Mouse (Mus musculus): Measurements from ENCODE around the gene Lcn6. TPM values are rescaled to one million over a fixed set of nuclear protein-coding genes. Genes with fewer than 3 reads are reported as not detected.
A peak's percentile ranks its signal among the peaks of the same experiment; 100 is the strongest.
"Not testable (repeated sequence)": the region's sequence is repeated elsewhere in the genome, so short reads cannot be mapped to it uniquely, and the experiment has no call there.

The Lcn6 gene
- polyA plus RNA-seq, 1 experiment from 2014 or later: not detected

DNA sequence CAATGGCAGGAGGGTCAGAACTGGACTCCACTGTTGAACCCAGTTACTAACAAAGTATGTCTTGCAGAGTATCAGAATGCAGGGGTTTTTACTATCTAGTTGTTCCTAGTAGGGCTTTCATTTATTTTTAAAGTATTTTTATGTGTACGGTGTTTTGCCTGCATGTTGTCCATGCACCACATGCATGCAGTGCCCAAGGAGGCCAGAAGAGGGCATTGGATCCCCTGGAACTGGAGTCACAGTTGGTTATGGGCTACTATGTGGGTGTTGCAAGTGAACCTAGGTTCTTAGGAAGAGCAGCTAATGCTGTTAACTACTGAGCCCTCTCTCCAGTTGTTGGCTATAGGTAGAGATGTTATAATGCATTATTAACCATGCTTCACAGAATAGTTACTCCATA is 13.1 kb upstream of the Lcn6 start:
- H3K4me1 ChIP-seq (replicated peaks): no peaks in the 10 kb centered on the region
- no peaks in the 10 kb centered on the region for H3K27me3 ChIP-seq (ENCODE audit: insufficient read depth, poor library complexity, severe bottlenecking)
- H3K27ac ChIP-seq: no peak overlapping the region
- H3K4me3 ChIP-seq: no peak overlapping the region
- no peaks in the 10 kb centered on the region for H3K36me3 ChIP-seq
- no peaks in the 10 kb centered on the region for H3K9me3 ChIP-seq
- peak; percentile 57 for DNase-seq (ENCODE audit: low spot score)
- 82% methylated on average over 1 of the region's 1 CpGs for WGBS

GRCm38 (mm10) chr2:25664125-25664524 is 12.5 kb upstream of the Lcn6 start:
- no peaks in the 10 kb centered on the region for H3K9me3 ChIP-seq
- 81% methylated on average over 5 of the region's 5 CpGs for WGBS
- no peaks in the 10 kb centered on the region for H3K27me3 ChIP-seq (ENCODE audit: insufficient read depth, poor library complexity, severe bottlenecking)
- no peak overlapping the region for H3K27ac ChIP-seq
- no peaks in the 10 kb centered on the region for H3K36me3 ChIP-seq
- no peak overlapping the region for H3K4me3 ChIP-seq
- no peak for DNase-seq (ENCODE audit: low spot score)
- H3K4me1 ChIP-seq (replicated peaks): no peaks in the 10 kb centered on the region

GRCm38 (mm10) chr2:25666516-25666915 is 10.1 kb upstream of the Lcn6 start:
- Histone ChIP-seq H3K9me3 (no peaks in the 10 kb centered on the region), H3K27me3 (ENCODE audit: insufficient read depth, poor library complexity, severe bottlenecking) (no peaks in the 10 kb centered on the region), H3K4me3 (no peak overlapping the region), H3K36me3 (no peaks in the 10 kb centered on the region), H3K4me1 (replicated peaks) (no peaks in the 10 kb centered on the region), H3K27ac (no peak overlapping the region)
- 77% methylated on average over 1 of the region's 1 CpGs for WGBS
- DNase-seq (ENCODE audit: low spot score): no peak

- WGBS: 88% methylated on average over 6 of the region's 6 CpGs
- Histone ChIP-seq H3K4me3 (no peak overlapping the region), H3K36me3 (no peaks in the 10 kb centered on the region), H3K27ac (no peak overlapping the region), H3K4me1 (replicated peaks) (no peaks in the 10 kb centered on the region), H3K27me3 (ENCODE audit: insufficient read depth, poor library complexity, severe bottlenecking) (no peaks in the 10 kb centered on the region), H3K9me3 (no peaks in the 10 kb centered on the region)
- no peak for DNase-seq (ENCODE audit: low spot score)
Measured at GRCm38 (mm10) chr2:25679559-25679958, 3.0 kb downstream of the Lcn6 start.

- Histone ChIP-seq H3K9me3 (no peaks in the 10 kb centered on the region), H3K27me3 (ENCODE audit: insufficient read depth, poor library complexity, severe bottlenecking) (no peaks in the 10 kb centered on the region), H3K36me3 (no peaks in the 10 kb centered on the region), H3K4me3 (no peak within 1 kb of the TSS), H3K27ac (no peak within 1 kb of the TSS), H3K4me1 (replicated peaks) (no peaks in the 10 kb centered on the region)
- 68% methylated on average over 2 of the region's 2 CpGs for WGBS
- no peak for DNase-seq (ENCODE audit: low spot score)
Measured at GRCm38 (mm10) chr2:25682426-25682825, 5.8 kb downstream of the Lcn6 start, which contains the start of gene Lcn10. TSS of gene Lcn10 (plus strand) at chr2:25682726.

- Histone ChIP-seq H3K4me3 (no peak overlapping the region), H3K9me3 (no peaks in the 10 kb centered on the region), H3K27ac (no peak overlapping the region), H3K36me3 (no peaks in the 10 kb centered on the region), H3K4me1 (replicated peaks) (no peaks in the 10 kb centered on the region), H3K27me3 (ENCODE audit: insufficient read depth, poor library complexity, severe bottlenecking) (no peaks in the 10 kb centered on the region)
- no peak for DNase-seq (ENCODE audit: low spot score)
- WGBS: 73% methylated on average over 4 of the region's 4 CpGs
Measured at GRCm38 (mm10) chr2:25686941-25687340, 10.4 kb downstream of the Lcn6 start.

DNA sequence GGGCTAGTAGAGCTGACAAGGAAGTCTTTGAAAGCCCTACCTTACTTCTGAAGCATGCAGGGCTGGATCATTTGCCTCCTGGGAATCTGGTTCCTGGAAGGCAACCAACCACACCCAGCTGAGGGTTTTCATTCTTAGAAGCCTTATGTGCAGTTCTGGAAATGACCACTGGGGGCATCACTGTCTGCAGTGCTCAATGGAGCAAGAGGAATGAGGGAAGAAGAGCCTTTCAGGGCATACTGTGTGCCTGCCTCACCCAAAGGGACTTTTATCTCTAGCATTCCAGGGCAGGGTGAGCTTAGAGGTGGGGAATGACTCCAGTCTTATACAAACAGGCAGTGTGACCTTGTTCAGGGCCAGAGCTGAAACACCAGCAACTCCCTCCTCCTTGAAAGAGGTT is 18.0 kb downstream of the Lcn6 start:
- Histone ChIP-seq H3K4me1 (replicated peaks) (no peaks in the 10 kb centered on the region), H3K36me3 (no peaks in the 10 kb centered on the region), H3K27me3 (ENCODE audit: insufficient read depth, poor library complexity, severe bottlenecking) (no peaks in the 10 kb centered on the region), H3K4me3 (no peak overlapping the region), H3K9me3 (no peaks in the 10 kb centered on the region), H3K27ac (no peak overlapping the region)
- peak; percentile 61 for DNase-seq (ENCODE audit: low spot score)

DNA sequence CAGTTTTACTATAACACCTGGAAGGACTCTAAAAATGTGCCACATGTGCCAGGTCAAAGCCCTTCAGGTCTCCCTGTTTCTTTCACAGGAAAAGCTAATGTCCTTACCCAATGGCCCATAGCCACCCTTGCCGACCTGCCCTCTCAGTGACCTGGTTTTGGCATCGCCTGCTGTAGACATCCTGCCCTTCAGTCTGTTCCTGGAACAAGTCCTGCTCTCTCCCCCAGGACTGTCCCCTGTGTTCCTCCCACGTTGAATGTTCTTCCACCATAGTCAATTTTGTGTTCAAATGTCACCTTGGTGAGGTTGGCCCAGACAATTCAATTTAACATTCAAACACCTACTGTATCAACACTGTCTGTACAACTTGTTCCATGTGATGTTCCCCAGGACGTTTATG is 20.4 kb downstream of the Lcn6 start:
- Histone ChIP-seq H3K4me1 (replicated peaks) (no peaks in the 10 kb centered on the region), H3K9me3 (no peaks in the 10 kb centered on the region), H3K4me3 (no peak overlapping the region), H3K27me3 (ENCODE audit: insufficient read depth, poor library complexity, severe bottlenecking) (no peaks in the 10 kb centered on the region), H3K27ac (no peak overlapping the region), H3K36me3 (no peaks in the 10 kb centered on the region)
- WGBS: 67% methylated on average over 4 of the region's 4 CpGs
- DNase-seq (ENCODE audit: low spot score): no peak

DNA sequence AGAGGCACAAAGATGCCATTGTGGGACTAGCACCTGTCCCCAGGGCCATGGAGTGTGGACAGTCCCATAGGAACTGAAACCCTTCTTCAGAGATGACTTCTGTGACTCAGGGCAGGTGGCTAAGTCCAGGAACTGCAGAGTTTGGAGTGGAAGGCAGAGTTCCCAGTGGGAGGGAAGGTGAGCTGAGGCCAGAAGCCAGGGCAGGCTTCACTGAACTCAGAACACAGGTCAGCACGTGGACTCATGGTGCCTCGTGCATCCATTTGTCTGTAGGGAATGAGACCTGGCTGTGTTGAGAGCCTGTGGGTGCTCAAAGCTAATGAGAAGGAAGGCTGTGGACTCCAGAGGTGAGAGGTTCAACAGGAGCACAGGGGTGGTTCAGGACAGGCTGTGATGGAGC is 22.1 kb downstream of the Lcn6 start:
- no peak overlapping the region for H3K4me3 ChIP-seq
- H3K27ac ChIP-seq: no peak overlapping the region
- H3K9me3 ChIP-seq: no peaks in the 10 kb centered on the region
- no peaks in the 10 kb centered on the region for H3K36me3 ChIP-seq
- WGBS: 80% methylated on average over 2 of the region's 2 CpGs
- no peaks in the 10 kb centered on the region for H3K27me3 ChIP-seq (ENCODE audit: insufficient read depth, poor library complexity, severe bottlenecking)
- no peak for DNase-seq (ENCODE audit: low spot score)
- no peaks in the 10 kb centered on the region for H3K4me1 ChIP-seq (replicated peaks)

- not testable (repeated sequence) for H3K36me3 ChIP-seq; H3K27ac ChIP-seq; H3K27me3 ChIP-seq (ENCODE audit: insufficient read depth, poor library complexity, severe bottlenecking); DNase-seq (ENCODE audit: low spot score); H3K4me1 ChIP-seq (replicated peaks); H3K4me3 ChIP-seq; H3K9me3 ChIP-seq
- 85% methylated on average over 3 of the region's 3 CpGs for WGBS
Measured at GRCm38 (mm10) chr2:25699743-25700142, 23.2 kb downstream of the Lcn6 start, which contains the start of gene Obp2a. TSS of gene Obp2a (plus strand) at chr2:25700043.

- WGBS: 90% methylated on average over 5 of the region's 5 CpGs
- Histone ChIP-seq H3K4me3 (no peak overlapping the region), H3K27me3 (ENCODE audit: insufficient read depth, poor library complexity, severe bottlenecking) (no peaks in the 10 kb centered on the region), H3K9me3 (no peaks in the 10 kb centered on the region), H3K27ac (no peak overlapping the region), H3K36me3 (no peaks in the 10 kb centered on the region), H3K4me1 (replicated peaks) (no peaks in the 10 kb centered on the region)
- DNase-seq (ENCODE audit: low spot score): no peak
Measured at GRCm38 (mm10) chr2:25701001-25701400, 24.4 kb downstream of the Lcn6 start.

DNA sequence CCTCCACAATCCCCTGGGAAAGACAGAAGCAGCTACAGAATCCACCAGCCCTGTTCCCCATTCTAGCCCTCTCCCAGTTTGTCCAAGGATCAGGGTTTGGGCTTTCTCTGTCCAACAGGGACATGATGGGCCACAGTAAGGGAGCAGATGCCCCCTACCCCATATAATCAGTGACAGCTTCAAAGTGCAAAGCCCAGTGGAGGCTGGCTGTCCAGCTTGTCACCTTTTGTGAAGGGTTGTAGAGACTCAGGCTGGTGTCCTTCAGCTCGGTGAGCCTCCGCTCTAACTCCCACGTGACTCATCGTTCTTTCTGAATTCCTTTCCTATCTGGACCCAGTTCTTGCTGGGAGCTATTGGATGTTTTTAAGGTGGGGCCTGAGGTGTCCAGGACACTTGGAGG is 27.1 kb downstream of the Lcn6 start:
- DNase-seq (ENCODE audit: low spot score): no peak
- WGBS: 86% methylated on average over 4 of the region's 4 CpGs

DNA sequence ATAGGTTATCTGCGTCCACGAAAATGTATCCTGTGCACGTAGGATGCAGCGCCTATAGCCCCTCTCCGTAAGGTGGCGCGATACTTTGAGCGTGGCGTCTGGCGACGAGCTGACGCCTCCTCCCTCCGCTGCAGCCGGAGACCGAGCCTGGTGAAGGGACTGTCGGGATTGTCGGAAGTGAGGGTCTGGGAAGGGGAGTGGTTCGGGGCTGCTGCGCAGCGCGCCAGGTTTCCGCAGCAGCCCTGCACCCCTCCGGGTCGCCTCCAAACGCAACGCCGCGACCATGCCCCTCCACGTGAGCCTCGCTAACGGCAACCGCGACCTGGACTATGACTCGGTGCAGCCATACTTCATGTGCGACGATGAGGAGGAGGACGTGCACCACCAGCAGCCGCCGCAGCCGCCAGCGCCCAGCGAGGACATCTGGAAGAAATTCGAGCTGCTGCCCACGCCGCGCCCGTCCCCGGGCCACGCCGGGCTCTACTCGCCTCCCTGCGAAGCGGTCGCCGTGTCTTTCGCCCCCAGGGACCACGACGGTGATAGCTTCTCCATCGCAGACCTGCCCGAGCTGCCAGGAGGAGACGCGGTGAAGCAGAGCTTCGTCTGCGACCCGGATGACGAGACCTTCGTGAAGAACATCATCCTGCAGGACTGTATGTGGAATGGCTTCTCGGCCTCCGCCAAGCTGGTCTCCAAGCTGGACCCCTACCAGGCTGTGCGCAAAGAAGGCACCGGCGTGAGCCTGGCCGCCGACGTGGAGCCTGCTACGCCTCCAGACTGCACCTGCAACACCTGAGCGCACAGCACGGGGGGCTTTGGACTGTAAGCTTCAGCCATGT is 30.3 kb downstream of the Lcn6 start, which contains the start of gene Bmyc:
Gene Bmyc, plus strand, starts transcription at position 97 of the 839 bp plus-strand sequence.
- under 1% methylated on average over 78 of the region's 78 CpGs for WGBS
- no peaks in the 10 kb centered on the region for H3K9me3 ChIP-seq
- DNase-seq (ENCODE audit: low spot score): peak; percentile 87
- H3K36me3 ChIP-seq: no peaks in the 10 kb centered on the region
- H3K4me1 ChIP-seq (replicated peaks): peaks cover 27% of the 10 kb centered on the region
- no peaks in the 10 kb centered on the region for H3K27me3 ChIP-seq (ENCODE audit: insufficient read depth, poor library complexity, severe bottlenecking)
- H3K4me3 ChIP-seq: peak within 1 kb of the TSS; percentile 78
- peak within 1 kb of the TSS; percentile 90 for H3K27ac ChIP-seq

More for the DNA sequence above, 27.1 kb downstream of the Lcn6 start:
- Histone ChIP-seq H3K27ac (no peak overlapping the region), H3K27me3 (ENCODE audit: insufficient read depth, poor library complexity, severe bottlenecking) (no peaks in the 10 kb centered on the region), H3K4me3 (no peak overlapping the region), H3K9me3 (no peaks in the 10 kb centered on the region), H3K4me1 (replicated peaks) (peaks cover 19% of the 10 kb centered on the region), H3K36me3 (no peaks in the 10 kb centered on the region)

Data from hindbrain, embryonic 10.5 days (tissue).